14 mouse cellular contexts compared by ENCODE assay signal in the genomic region with DNA sequence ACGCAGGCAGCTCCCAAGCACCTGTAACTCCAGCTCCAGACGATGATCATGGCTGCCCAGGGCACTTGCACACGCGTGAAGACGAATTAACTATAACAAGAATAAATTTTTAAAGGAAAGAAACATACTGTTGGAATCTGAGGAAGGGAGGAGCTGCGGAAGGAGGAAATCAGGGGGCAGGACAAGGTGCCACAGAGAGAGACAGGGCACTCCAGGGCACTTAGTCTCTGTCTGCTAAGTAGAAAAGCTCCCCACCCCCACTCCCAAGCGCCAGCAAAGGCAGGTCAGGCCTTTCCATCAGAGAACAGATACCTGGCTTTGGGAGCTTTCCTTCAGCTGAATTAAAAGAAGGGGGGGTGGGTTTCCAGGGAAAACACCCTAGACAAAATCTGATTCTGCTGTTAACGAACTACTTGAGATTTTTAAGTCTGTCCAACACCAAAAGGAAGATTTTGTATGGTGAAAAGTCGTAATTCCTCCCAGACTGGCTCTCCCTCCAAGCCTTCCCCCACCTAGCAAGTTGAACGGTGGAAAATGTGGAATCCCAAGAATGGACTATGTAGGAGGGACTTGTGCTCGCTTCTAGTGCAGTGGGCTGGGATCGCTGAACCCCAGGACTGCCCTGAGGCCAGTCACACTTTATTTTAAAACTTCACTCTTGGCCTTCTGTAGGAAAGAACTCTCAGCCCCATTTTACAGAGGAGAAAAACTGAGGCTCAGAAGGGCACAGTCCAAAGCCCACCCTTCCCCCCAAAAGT. TPM values are rescaled to one million over a fixed set of nuclear protein-coding genes. Genes with fewer than 3 reads are reported as not detected.
DNase-seq lines count a peak whose midpoint lies in the region; ATAC-seq lines count a peak whose summit lies in the region.
"Had no signal": no experiment of that assay in that cellular context is flagged by ENCODE, and none has a peak within 500 bp of the region (broad histone marks: within the 10 kb centered on the region; RNA-seq: fewer than 3 reads in every experiment).

No protein-coding gene starts in this region.

- no peak overlapping the region for H3K9ac ChIP-seq in kidney, embryonic 15.5 days
- peak overlapping the region; percentile 40; the same call in 1 of the 2 replicates for H3K9ac ChIP-seq in limb, embryonic 11.5 days (ENCODE audit: low read length)
- H3K9ac ChIP-seq: neural tube, embryonic 15.5 days had no signal

- no peak overlapping the region for H3K4me2 ChIP-seq in kidney, embryonic 15.5 days
- H3K4me2 ChIP-seq in limb, embryonic 11.5 days (ENCODE audit: low read depth, severe bottlenecking), result peak overlapping the region; percentile 5
- H3K4me2 ChIP-seq: neural tube, embryonic 15.5 days had no signal

- no peaks in the 10 kb centered on the region for H3K36me3 ChIP-seq in kidney, embryonic 15.5 days
- H3K36me3 ChIP-seq in limb, embryonic 11.5 days (ENCODE audit: control insufficient read depth, insufficient read depth, low read length), result no peaks in the 10 kb centered on the region
- H3K36me3 ChIP-seq: neural tube, embryonic 15.5 days had no signal

- no peaks in the 10 kb centered on the region for H3K27me3 ChIP-seq in kidney, embryonic 15.5 days
- H3K27me3 ChIP-seq in limb, embryonic 11.5 days (ENCODE audit: control insufficient read depth, insufficient read depth, low read length), result no peaks in the 10 kb centered on the region
- H3K27me3 ChIP-seq: neural tube, embryonic 15.5 days had no signal

- 52% methylated on average over 12 of the region's 12 CpGs for WGBS in kidney, embryonic 15.5 days
- WGBS in limb, embryonic 11.5 days, result 22% methylated on average over 12 of the region's 12 CpGs

- peaks cover 53% of the 10 kb centered on the region for H3K4me1 ChIP-seq in kidney, embryonic 15.5 days
- peaks cover 36% of the 10 kb centered on the region for H3K4me1 ChIP-seq in limb, embryonic 11.5 days (ENCODE audit: control insufficient read depth, insufficient read depth, low read length)
- H3K4me1 ChIP-seq: neural tube, embryonic 15.5 days had no signal

- peak overlapping the region; percentile 67 for H3K27ac ChIP-seq in kidney, embryonic 15.5 days
- peak overlapping the region; percentile 85 for H3K27ac ChIP-seq in limb, embryonic 11.5 days (replicated peaks; ENCODE audit: low read depth, low read length)
- H3K27ac ChIP-seq: layer of hippocampus, adult 2 months; neural tube, embryonic 15.5 days had no signal

- H3K4me3 ChIP-seq in kidney, embryonic 15.5 days (replicated peaks), result no peak overlapping the region
- no peak overlapping the region for H3K4me3 ChIP-seq in limb, embryonic 11.5 days (ENCODE audit: low read depth, low read length)
- H3K4me3 ChIP-seq: layer of hippocampus, adult 2 months; neural tube, embryonic 15.5 days had no signal

- H3K9me3 ChIP-seq in kidney, embryonic 15.5 days (replicated peaks), result no peaks in the 10 kb centered on the region
- H3K9me3 ChIP-seq in limb, embryonic 11.5 days (ENCODE audit: control insufficient read depth, low read length), result no peaks in the 10 kb centered on the region
- H3K9me3 ChIP-seq: neural tube, embryonic 15.5 days had no signal

- ATAC-seq in kidney, embryonic 15.5 days (replicated peaks; ENCODE audit: low FRiP score), result peak; percentile 71
- no peak for ATAC-seq in limb, embryonic 11.5 days (ENCODE audit: insufficient number of reproducible peaks, low FRiP score, low TSS enrichment, low read depth)

- DNase-seq in kidney, adult 18-20 months, result no peak
- peak; percentile 61 for DNase-seq in ES-CJ7 (ENCODE audit: low read depth, low spot score)
- peak; percentile 49 for DNase-seq in embryo, embryonic 10 days (ENCODE audit: low spot score)
- DNase-seq in limb, embryonic 11.5 days (ENCODE audit: low spot score), result peak; percentile 61
- DNase-seq in ovary, adult 18-20 months (ENCODE audit: low spot score), result no peak
- no peak for DNase-seq in adrenal gland, adult 2 months
- DNase-seq: cerebellum, adult 9-10 months; heart, adult 18-20 months; thymus, postnatal 25 days had no signal

RNA-seq across cellular contexts. Expression of a gene that starts 11.9 kb away (rescaled TPM):
- polyA plus RNA-seq in kidney, embryonic 15.5 days (2015; fragmentation: Nextera tagmentation; extraction: Ambion mirVana), result 2.0 and 2.1 TPM in 2 replicates
- polyA plus RNA-seq in limb, embryonic 11.5 days (2014; fragmentation: Nextera tagmentation; extraction: Ambion mirVana), result 3.0 and 3.6 TPM in 2 replicates
- 1 to 10 TPM; 2.8 to 3.9 TPM for total RNA-seq in adrenal gland, adult 2 months (2021)
- 1.5 and 2.2 TPM in 2 replicates for polyA plus RNA-seq in adrenal gland, adult 2 months (2012; rRNA removed)
- total RNA-seq: liver, adult 2 months had no signal

RNA-seq across cellular contexts. Expression of a gene that starts 18.2 kb away (rescaled TPM):
- not detected in 2 replicates for polyA plus RNA-seq in kidney, embryonic 15.5 days (2015; fragmentation: Nextera tagmentation; extraction: Ambion mirVana)
- not detected in 2 replicates for polyA plus RNA-seq in limb, embryonic 11.5 days (2014; fragmentation: Nextera tagmentation; extraction: Ambion mirVana)
- not detected for total RNA-seq in adrenal gland, adult 2 months (2021)
- not detected in 2 replicates for polyA plus RNA-seq in adrenal gland, adult 2 months (2012; rRNA removed)
- total RNA-seq: heart, adult 18-20 months; layer of hippocampus, adult 2 months; liver, adult 2 months had no signal
- polyA plus RNA-seq: liver, adult 2 months; neural tube, embryonic 15.5 days; stomach, embryonic 14.5 days had no signal

Comparison
In these comparisons a context has a peak if more than half of its experiments do, and no peak if none do; other contexts are left out.
1. DNase-seq: peak in ES-CJ7 (single experiment), embryo, embryonic 10 days (single experiment) and limb, embryonic 11.5 days (single experiment); none in kidney, adult 18-20 months (single experiment), ovary, adult 18-20 months (single experiment) and adrenal gland, adult 2 months (single experiment).